Mouse (Mus musculus) hindbrain, embryonic 16.5 days (tissue): ENCODE results near the gene Zcchc24. TPM values are rescaled to one million over a fixed set of nuclear protein-coding genes. Genes with fewer than 3 reads are reported as not detected.

Source experiments
- ATAC-seq: fragments of 200-750 bp; cut with Nextera tagmentation; 2 replicates; pipeline ENCODE4 v1.8.0; 2017; ENCODE audit warnings: moderate TSS enrichment, moderate library complexity
- H3K27ac ChIP-seq: fragments of 300-500 bp; sonication (generic); 2 replicates; pipeline ENCODE4 v1.5.1; 2014; ENCODE audit warnings: low read depth, mild to moderate bottlenecking, control low read depth, low read length, moderate library complexity
- H3K27me3 ChIP-seq: fragments of 300-500 bp; sonication (generic); replicated peaks from 2 replicates; pipeline ENCODE4 v1.6.1; 2014; ENCODE audit warnings: low read length; ENCODE audit not compliant: control insufficient read depth, insufficient read depth
- H3K36me3 ChIP-seq: fragments of 300-500 bp; sonication (generic); 2 replicates; pipeline ENCODE4 v1.6.1; 2014; ENCODE audit warnings: mild to moderate bottlenecking, low read length, moderate library complexity, mixed read lengths; ENCODE audit not compliant: control insufficient read depth, insufficient read depth
- H3K4me1 ChIP-seq: fragments of 300-500 bp; sonication (generic); 2 replicates; pipeline ENCODE4 v1.6.1; 2014; ENCODE audit warnings: low read depth, low read length; ENCODE audit not compliant: control insufficient read depth, insufficient read depth
- H3K4me2 ChIP-seq: fragments of 300-500 bp; sonication (generic); 2 replicates; pipeline ENCODE4 v1.6.1; 2014; ENCODE audit warnings: mild to moderate bottlenecking, low read length, control low read depth, moderate library complexity
- H3K4me3 ChIP-seq: fragments of 300-500 bp; sonication (generic); 2 replicates; pipeline ENCODE4 v1.5.1; 2014; ENCODE audit warnings: mild to moderate bottlenecking, low read length, control low read depth, moderate library complexity
- H3K9ac ChIP-seq: fragments of 300-500 bp; sonication (generic); 2 replicates; pipeline ENCODE4 v1.6.1; 2014; ENCODE audit warnings: low read depth, mild to moderate bottlenecking, control low read depth, low read length, moderate library complexity
- H3K9me3 ChIP-seq: fragments of 300-500 bp; sonication (generic); 2 replicates; pipeline ENCODE4 v1.6.1; 2014; ENCODE audit warnings: mild to moderate bottlenecking, low read length, moderate library complexity; ENCODE audit not compliant: control insufficient read depth
- WGBS: fragments of 180-500 bp; shearing (Covaris S2); extraction: QIAGEN DNeasy Blood & Tissue Kit; methylation state at CpG from one replicate; pipeline ENCODE4 v1.1.7; 2014; 5-methylcytosine and 5-hydroxymethylcytosine counted together
- polyA plus RNA-seq: library from polyadenylated mRNA; unstranded; fragments of >200 nt; fragmentation: Nextera tagmentation; extraction: Ambion mirVana; gene quantifications from 2 replicates; pipeline ENCODE4 v1.2.1, GENCODE M21; 2015

The Zcchc24 gene
- polyA plus RNA-seq, 1 experiment from 2014 or later: 10.1 TPM

DNA sequence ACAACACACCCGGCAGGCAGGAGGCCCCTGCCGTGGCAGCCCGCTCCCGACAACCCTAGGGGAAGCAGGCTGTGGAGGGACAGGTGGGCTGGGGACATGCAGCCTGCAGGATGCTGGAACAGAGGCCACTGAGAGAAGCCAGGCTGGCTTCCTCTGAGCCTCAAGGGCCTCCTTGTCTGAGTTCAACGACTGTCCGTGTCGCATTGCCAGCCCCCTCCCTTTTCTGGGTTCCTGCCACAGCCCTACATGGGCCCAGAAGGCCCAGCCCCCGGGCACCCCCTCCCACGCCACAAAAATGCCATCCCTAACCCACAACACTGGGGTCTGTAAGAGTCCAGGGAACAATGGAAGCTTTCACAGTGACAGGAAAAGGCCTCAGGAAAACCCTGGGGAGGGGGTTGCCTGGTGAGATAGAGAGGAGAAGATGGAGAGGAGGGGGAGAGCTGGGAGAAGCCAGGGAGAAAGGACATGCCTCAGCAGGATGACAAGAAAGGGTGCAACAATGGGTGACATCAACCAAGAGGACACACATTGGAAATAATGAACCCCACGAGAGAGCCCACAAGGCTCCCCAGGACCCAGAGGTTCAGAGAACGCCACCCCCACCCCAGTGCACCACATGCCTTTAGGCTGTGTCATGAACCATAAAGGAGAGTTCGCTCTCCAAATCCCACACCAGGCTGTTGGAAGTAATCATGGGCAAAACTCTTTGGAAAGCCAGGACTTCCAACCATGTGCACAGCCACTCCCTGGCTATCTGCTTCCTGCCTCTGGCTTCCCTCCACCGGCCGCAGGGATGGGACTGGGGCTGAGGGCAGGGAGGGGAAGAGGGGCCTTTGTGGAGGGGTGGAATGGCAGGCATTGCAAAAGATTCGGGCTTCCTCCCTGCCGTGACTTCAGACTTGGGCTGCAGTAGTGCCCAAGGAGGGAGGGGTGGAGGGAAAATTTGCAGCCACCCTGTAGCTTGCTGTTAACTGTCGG lies 33.8 kb downstream of the Zcchc24 start:
- WGBS: 18% methylated on average over 17 of the region's 17 CpGs
- Histone ChIP-seq H3K4me1 (peaks cover 36% of the 10 kb centered on the region), H3K27ac (peak overlapping the region; percentile 75), H3K36me3 (no peaks in the 10 kb centered on the region), H3K9me3 (no peaks in the 10 kb centered on the region), H3K27me3 (no peaks in the 10 kb centered on the region), H3K9ac (no peak overlapping the region), H3K4me3 (no peak overlapping the region), H3K4me2 (no peak overlapping the region)
- peak; percentile 87 for ATAC-seq

DNA sequence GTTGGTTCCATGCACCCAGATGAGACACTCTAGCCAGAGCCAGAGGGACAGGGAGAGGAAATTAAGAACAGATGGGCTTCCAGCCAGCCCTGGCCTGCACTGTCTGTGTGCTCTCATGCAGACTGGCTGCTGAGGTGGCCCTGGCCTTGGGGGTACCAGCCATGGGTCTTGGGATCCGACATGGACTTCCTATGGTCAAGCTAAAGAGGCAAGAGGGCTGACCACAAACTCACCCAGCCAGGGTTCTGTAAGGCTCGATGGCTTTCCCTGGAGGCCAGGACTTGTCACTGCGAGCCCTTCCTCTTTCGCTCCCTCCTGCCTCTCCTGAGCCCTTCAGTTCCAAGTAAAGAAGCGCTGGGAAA lies 41.7 kb downstream of the Zcchc24 start:
- Histone ChIP-seq H3K4me2 (no peak overlapping the region), H3K36me3 (no peaks in the 10 kb centered on the region), H3K4me1 (peaks cover 12% of the 10 kb centered on the region), H3K27me3 (no peaks in the 10 kb centered on the region), H3K27ac (no peak overlapping the region; the same call in 1 of the 2 replicates), H3K4me3 (no peak overlapping the region), H3K9me3 (no peaks in the 10 kb centered on the region), H3K9ac (no peak overlapping the region)
- ATAC-seq: no peak
- WGBS: 71% methylated on average over 5 of the region's 5 CpGs

DNA sequence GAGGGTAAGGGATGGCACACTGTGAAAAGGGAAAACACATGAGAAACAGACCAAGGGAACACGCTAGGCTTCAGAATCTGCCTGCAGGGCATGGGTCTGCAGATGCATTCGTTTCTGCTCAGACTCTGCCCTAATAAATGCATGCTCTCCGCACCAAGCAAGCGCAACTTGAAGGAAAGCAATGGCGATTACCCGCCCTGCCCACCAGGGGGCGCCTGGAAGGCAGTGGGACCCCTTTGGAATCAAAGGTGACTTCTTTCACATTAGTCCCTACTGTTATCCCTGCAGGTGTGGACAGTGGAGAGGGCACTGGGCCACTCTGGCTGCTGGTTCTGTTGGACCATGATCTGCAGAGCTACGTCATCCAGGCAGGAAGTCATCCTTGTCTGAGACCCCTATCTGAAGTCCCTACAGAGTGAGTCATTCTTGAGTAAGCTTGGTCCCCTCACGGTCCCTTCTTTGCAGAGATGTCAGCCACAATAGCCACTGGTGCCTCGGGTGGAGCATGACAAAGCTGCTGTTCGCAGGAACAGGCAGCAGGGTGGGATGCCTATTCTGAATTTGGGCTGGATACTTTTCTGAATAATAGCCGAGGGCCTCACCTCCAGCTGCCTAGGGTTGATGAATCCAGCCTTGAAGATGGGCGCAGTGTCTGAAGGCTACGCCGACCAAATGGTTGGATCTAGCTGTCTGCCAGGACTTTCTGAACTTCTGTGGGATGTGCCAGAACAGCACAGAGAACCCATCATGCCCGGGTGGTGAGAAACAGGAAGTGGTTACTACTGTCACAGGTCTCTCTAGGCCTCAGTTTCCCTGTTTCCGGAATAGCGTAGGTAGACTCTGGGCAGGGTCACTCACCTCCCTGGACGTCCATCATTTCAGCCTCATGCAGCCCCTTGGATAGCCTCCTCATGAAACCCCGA lies 42.4 kb downstream of the Zcchc24 start:
- Histone ChIP-seq H3K9ac (no peak overlapping the region), H3K4me2 (no peak overlapping the region), H3K4me3 (no peak overlapping the region), H3K27me3 (no peaks in the 10 kb centered on the region), H3K36me3 (no peaks in the 10 kb centered on the region), H3K27ac (no peak overlapping the region), H3K4me1 (peaks cover 12% of the 10 kb centered on the region), H3K9me3 (no peaks in the 10 kb centered on the region)
- 57% methylated on average over 20 of the region's 20 CpGs for WGBS
- ATAC-seq: no peak

DNA sequence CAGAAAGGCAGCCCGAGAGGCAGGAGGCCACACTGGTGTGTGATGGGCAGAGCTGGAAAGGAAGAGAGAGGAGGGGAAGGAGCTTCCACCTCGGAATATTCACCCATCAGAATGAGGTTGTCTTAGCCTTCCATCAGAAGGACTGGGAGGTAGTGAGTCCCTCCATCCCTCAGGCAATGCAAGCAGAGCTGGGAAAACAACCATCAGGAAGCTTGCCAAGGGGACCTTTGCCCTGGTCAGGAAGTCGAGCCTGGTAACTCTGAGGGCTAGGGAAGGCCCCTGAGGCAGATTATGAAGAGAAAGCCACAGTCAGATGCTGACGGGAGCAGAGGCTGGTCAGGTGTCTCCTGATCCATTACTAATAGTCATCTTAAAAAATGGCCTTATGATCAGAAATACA lies 43.1 kb downstream of the Zcchc24 start:
- no peaks in the 10 kb centered on the region for H3K27me3 ChIP-seq
- H3K9me3 ChIP-seq: no peaks in the 10 kb centered on the region
- WGBS: 37% methylated on average over 4 of the region's 4 CpGs
- no peak overlapping the region for H3K9ac ChIP-seq
- H3K4me1 ChIP-seq: peaks cover 12% of the 10 kb centered on the region
- 0 out of 2 replicates have a peak overlapping the region, but pooled peaks have one; percentile 31 for H3K27ac ChIP-seq
- ATAC-seq: no peak
- no peaks in the 10 kb centered on the region for H3K36me3 ChIP-seq
- H3K4me3 ChIP-seq: no peak overlapping the region
- no peak overlapping the region for H3K4me2 ChIP-seq

DNA sequence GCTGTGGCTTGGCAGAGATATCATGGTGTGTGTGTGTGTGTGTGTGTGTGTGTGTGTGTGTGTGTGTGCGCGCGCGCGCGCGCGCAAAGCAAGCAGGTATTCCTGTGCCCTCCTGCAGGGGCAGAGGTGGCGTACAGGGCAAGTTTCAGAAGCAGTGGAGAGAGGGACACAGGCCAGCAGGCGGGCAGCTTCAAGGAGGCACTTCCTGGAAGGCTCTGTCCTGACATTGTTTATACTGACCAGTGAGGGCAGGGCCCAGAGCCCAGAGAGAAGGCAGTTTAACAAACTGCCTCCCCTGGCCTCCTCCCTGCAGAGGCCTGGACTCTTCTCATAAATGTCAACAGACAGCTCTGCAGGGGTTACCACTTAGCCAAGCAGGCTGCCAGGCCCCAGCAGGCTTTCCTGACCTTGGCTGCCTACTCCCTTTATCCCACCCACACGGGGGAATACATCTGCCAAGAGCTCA lies 43.8 kb downstream of the Zcchc24 start:
- Histone ChIP-seq H3K9ac (no peak overlapping the region), H3K4me3 (no peak overlapping the region), H3K27me3 (no peaks in the 10 kb centered on the region), H3K4me2 (no peak overlapping the region), H3K4me1 (peaks cover 12% of the 10 kb centered on the region), H3K9me3 (no peaks in the 10 kb centered on the region), H3K36me3 (no peaks in the 10 kb centered on the region), H3K27ac (peak overlapping the region; percentile 58; the same call in 1 of the 2 replicates)
- peak; percentile 92 for ATAC-seq
- WGBS: 55% methylated on average over 11 of the region's 11 CpGs

DNA sequence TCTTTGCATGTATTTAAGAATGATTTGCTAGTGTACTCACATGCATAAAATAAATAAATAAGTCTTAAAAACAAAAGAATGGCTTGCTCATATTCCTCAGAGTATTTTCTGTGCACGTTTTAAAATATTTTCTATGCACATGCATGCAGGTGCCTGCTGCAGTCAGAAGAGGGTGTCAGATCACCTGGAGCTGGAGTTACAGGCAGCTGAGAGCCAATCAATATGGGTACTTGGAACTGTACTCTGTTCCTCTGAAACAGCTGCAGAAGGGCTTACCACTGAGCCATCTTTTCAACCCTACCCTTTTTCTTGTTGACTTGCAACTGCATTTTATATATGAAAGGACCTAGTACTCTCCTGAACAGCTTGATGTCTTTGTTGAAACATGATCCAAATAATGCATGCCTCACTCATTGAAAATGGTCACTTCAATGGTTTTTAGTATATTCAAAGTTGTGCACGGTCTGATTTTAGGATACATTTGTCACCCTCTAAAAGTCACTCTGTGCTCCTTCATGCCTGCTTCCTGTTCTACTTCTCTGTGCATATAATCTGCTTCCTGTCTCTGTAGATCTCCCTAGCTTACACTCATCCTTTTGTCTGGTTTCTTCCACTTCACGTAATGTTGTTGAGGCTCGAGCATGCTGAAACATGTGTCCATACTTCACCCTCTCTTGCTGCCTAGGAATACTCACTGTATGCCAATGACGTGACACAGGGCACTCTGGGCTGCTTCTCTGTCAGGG lies 47.7 kb downstream of the Zcchc24 start:
- no peak for ATAC-seq
- Histone ChIP-seq H3K4me2 (no peak overlapping the region), H3K4me1 (peaks cover 12% of the 10 kb centered on the region), H3K4me3 (no peak overlapping the region), H3K9ac (no peak overlapping the region), H3K27me3 (no peaks in the 10 kb centered on the region), H3K27ac (no peak overlapping the region), H3K36me3 (no peaks in the 10 kb centered on the region), H3K9me3 (no peaks in the 10 kb centered on the region)
- 91% methylated on average over 5 of the region's 5 CpGs for WGBS

DNA sequence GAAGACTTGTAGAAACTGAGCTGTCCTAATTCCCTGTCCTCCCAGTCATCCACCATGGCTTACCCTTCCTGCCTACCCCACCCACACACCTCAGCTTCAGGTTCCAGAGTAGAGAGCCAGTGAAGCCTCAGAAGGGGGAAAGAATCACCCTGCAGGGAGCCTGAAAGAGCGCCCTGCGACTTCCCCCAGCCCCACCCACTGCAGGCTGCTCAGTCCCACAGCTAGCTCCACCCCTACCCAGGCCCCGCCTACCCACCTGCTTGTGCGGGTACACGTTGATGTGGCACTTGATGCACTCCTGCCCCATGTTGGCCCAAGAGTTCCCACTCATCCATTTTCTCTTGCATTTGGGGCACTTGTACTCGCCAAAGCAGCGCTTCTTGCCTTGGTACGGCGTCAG lies 49.5 kb downstream of the Zcchc24 start:
- Histone ChIP-seq H3K9me3 (no peaks in the 10 kb centered on the region), H3K9ac (no peak overlapping the region), H3K4me3 (no peak overlapping the region), H3K4me2 (no peak overlapping the region), H3K4me1 (peaks cover 4% of the 10 kb centered on the region), H3K27me3 (no peaks in the 10 kb centered on the region), H3K36me3 (no peaks in the 10 kb centered on the region), H3K27ac (no peak overlapping the region)
- no peak for ATAC-seq
- 55% methylated on average over 9 of the region's 9 CpGs for WGBS

DNA sequence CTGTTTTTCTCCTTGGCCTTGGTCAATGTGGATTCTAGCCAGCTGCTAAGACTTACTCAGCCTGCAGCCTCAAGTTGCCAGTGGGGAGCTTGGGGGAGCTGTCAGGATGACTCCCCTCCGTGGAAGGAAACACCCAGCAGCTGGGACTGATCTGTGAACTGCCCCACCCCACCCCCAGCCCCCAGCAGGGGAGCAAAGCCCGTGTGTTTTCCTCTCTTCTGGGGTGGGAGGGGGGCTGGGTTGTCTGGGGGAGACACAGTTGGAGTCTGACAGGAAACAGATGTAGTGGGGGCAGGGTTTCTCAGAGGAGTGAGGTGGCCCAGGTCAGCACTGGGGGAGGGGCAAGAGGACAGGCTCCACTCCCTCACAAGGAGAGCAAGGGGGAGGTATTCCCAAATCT lies 50.4 kb downstream of the Zcchc24 start:
- H3K36me3 ChIP-seq: no peaks in the 10 kb centered on the region
- WGBS: 0% methylated on average over 2 of the region's 2 CpGs
- H3K9ac ChIP-seq: no peak overlapping the region
- no peaks in the 10 kb centered on the region for H3K27me3 ChIP-seq
- H3K27ac ChIP-seq: no peak overlapping the region
- H3K4me3 ChIP-seq: no peak overlapping the region
- ATAC-seq: no peak
- H3K9me3 ChIP-seq: no peaks in the 10 kb centered on the region
- H3K4me2 ChIP-seq: no peak overlapping the region
- no peaks in the 10 kb centered on the region; the same call in 1 of the 2 replicates for H3K4me1 ChIP-seq
